Mouse (Mus musculus) midbrain, embryonic 14.5 days (tissue): ENCODE results near the gene Plxna4. TPM values are rescaled to one million over a fixed set of nuclear protein-coding genes. Genes with fewer than 3 reads are reported as not detected.
A peak's percentile ranks its signal among the peaks of the same experiment; 100 is the strongest.

ENCODE experiments used
- ATAC-seq: fragments of 200-750 bp; cut with Nextera tagmentation; 2 replicates; pipeline ENCODE4 v1.8.0; 2017; ENCODE audit warnings: moderate number of reproducible peaks, moderate library complexity; ENCODE audit not compliant: low FRiP score, low TSS enrichment
- DNase-seq: peaks from one replicate; pipeline ENCODE4 v3.0.0-alpha.2; 2015
- H3K27ac ChIP-seq: fragments of 300-500 bp; sonication (generic); replicated peaks from 2 replicates; pipeline ENCODE4 v1.5.1; 2014; ENCODE audit warnings: mild to moderate bottlenecking, low read depth, low read length, moderate library complexity
- H3K27me3 ChIP-seq: fragments of 300-500 bp; sonication (generic); 2 replicates; pipeline ENCODE4 v1.6.1; 2014; ENCODE audit warnings: low read length, control low read depth, mixed read lengths; ENCODE audit not compliant: control insufficient read depth, insufficient read depth
- H3K36me3 ChIP-seq: fragments of 300-500 bp; sonication (generic); 2 replicates; pipeline ENCODE4 v1.6.1; 2014; ENCODE audit warnings: low read length, control low read depth; ENCODE audit not compliant: control insufficient read depth, insufficient read depth
- H3K4me1 ChIP-seq: fragments of 300-500 bp; sonication (generic); 2 replicates; pipeline ENCODE4 v1.6.1; 2014; ENCODE audit warnings: mild to moderate bottlenecking, antibody characterized with exemption, low read length, control low read depth; ENCODE audit not compliant: control insufficient read depth, insufficient read depth
- H3K4me2 ChIP-seq: fragments of 300-500 bp; sonication (generic); 2 replicates; pipeline ENCODE4 v1.6.1; 2014; ENCODE audit warnings: mild to moderate bottlenecking, low read length, moderate library complexity
- H3K4me3 ChIP-seq: fragments of 300-500 bp; sonication (generic); replicated peaks from 2 replicates; pipeline ENCODE4 v1.5.1; 2014; ENCODE audit warnings: low read depth, low read length
- H3K9ac ChIP-seq: fragments of 300-500 bp; sonication (generic); replicated peaks from 2 replicates; pipeline ENCODE4 v1.6.1; 2014; ENCODE audit warnings: mild to moderate bottlenecking, low read length, moderate library complexity
- H3K9me3 ChIP-seq: fragments of 300-500 bp; sonication (generic); 2 replicates; pipeline ENCODE4 v1.6.1; 2016; ENCODE audit warnings: low read length, control low read depth, mixed read lengths; ENCODE audit not compliant: control insufficient read depth
- WGBS: fragments of 180-500 bp; shearing (Covaris S2); extraction: QIAGEN DNeasy Blood & Tissue Kit; methylation state at CpG from one replicate; pipeline ENCODE4 v1.1.7; 2014; 5-methylcytosine and 5-hydroxymethylcytosine counted together
- polyA plus RNA-seq: library from polyadenylated mRNA; unstranded; fragments of >200 nt; fragmentation: Nextera tagmentation; extraction: Ambion mirVana; gene quantifications from 2 replicates; pipeline ENCODE4 v1.2.1, GENCODE M21; 2014

Plxna4 gene
- polyA plus RNA-seq, 1 experiment from 2014 or later: 16.2 TPM

- no peaks in the 10 kb centered on the region for H3K9me3 ChIP-seq
- H3K27me3 ChIP-seq: no peaks in the 10 kb centered on the region
- no peak overlapping the region for H3K9ac ChIP-seq
- DNase-seq: peak; percentile 20
- H3K36me3 ChIP-seq: no peaks in the 10 kb centered on the region
- H3K4me2 ChIP-seq: no peak overlapping the region
- WGBS: 42% methylated on average over 2 of the region's 2 CpGs
- no peak for ATAC-seq
- H3K27ac ChIP-seq: no peak overlapping the region
- no peak overlapping the region for H3K4me3 ChIP-seq
- 0 out of 2 replicates have a peak, but pooled peaks cover 10% of the 10 kb centered on the region for H3K4me1 ChIP-seq
Measured at GRCm38 (mm10) chr6:32479193-32479758, 108.7 kb downstream of the Plxna4 start.

GRCm38 (mm10) chr6:32475958-32476357 lies 112.0 kb downstream of the Plxna4 start:
- Histone ChIP-seq H3K27ac (no peak overlapping the region), H3K9ac (no peak overlapping the region), H3K4me2 (no peak overlapping the region), H3K4me1 (0 out of 2 replicates have a peak, but pooled peaks cover 2% of the 10 kb centered on the region), H3K27me3 (no peaks in the 10 kb centered on the region), H3K9me3 (no peaks in the 10 kb centered on the region), H3K4me3 (no peak overlapping the region), H3K36me3 (no peaks in the 10 kb centered on the region)
- DNase-seq: no peak
- no peak for ATAC-seq
- WGBS: 90% methylated on average over 4 of the region's 4 CpGs

GRCm38 (mm10) chr6:32472062-32472461 lies 115.9 kb downstream of the Plxna4 start:
- H3K9ac ChIP-seq: no peak overlapping the region
- H3K4me1 ChIP-seq: peaks cover 3% of the 10 kb centered on the region; the same call in 1 of the 2 replicates
- H3K27me3 ChIP-seq: no peaks in the 10 kb centered on the region
- H3K9me3 ChIP-seq: no peaks in the 10 kb centered on the region
- WGBS: 81% methylated on average over 5 of the region's 5 CpGs
- no peak overlapping the region for H3K4me3 ChIP-seq
- no peak overlapping the region for H3K4me2 ChIP-seq
- H3K36me3 ChIP-seq: no peaks in the 10 kb centered on the region
- DNase-seq (no peak), ATAC-seq (no peak)
- no peak overlapping the region for H3K27ac ChIP-seq

GRCm38 (mm10) chr6:32471639-32472038 lies 116.4 kb downstream of the Plxna4 start:
- no peak overlapping the region for H3K9ac ChIP-seq
- no peaks in the 10 kb centered on the region for H3K27me3 ChIP-seq
- ATAC-seq: no peak
- no peak overlapping the region for H3K4me2 ChIP-seq
- H3K4me1 ChIP-seq: peaks cover 3% of the 10 kb centered on the region; the same call in 1 of the 2 replicates
- no peaks in the 10 kb centered on the region for H3K9me3 ChIP-seq
- no peak overlapping the region for H3K4me3 ChIP-seq
- WGBS: 87% methylated on average over 3 of the region's 3 CpGs
- no peak for DNase-seq
- H3K27ac ChIP-seq: no peak overlapping the region
- no peaks in the 10 kb centered on the region for H3K36me3 ChIP-seq

GRCm38 (mm10) chr6:32469196-32469595 lies 118.8 kb downstream of the Plxna4 start:
- no peaks in the 10 kb centered on the region for H3K27me3 ChIP-seq
- H3K4me1 ChIP-seq: peaks cover 10% of the 10 kb centered on the region
- H3K36me3 ChIP-seq: no peaks in the 10 kb centered on the region
- H3K4me2 ChIP-seq: no peak overlapping the region
- no peak overlapping the region for H3K9ac ChIP-seq
- no peak overlapping the region for H3K4me3 ChIP-seq
- no peaks in the 10 kb centered on the region for H3K9me3 ChIP-seq
- 65% methylated on average over 5 of the region's 5 CpGs for WGBS
- no peak overlapping the region for H3K27ac ChIP-seq
- ATAC-seq (no peak), DNase-seq (no peak)

- DNase-seq (no peak), ATAC-seq (no peak)
- Histone ChIP-seq H3K4me3 (no peak overlapping the region), H3K4me2 (no peak overlapping the region), H3K36me3 (no peaks in the 10 kb centered on the region), H3K27ac (no peak overlapping the region), H3K4me1 (peaks cover 13% of the 10 kb centered on the region), H3K27me3 (no peaks in the 10 kb centered on the region), H3K9me3 (no peaks in the 10 kb centered on the region), H3K9ac (no peak overlapping the region)
- WGBS: 79% methylated on average over 8 of the region's 8 CpGs
Measured at GRCm38 (mm10) chr6:32465129-32465528, 122.9 kb downstream of the Plxna4 start.

- no peak overlapping the region for H3K4me2 ChIP-seq
- H3K27ac ChIP-seq: no peak overlapping the region
- H3K4me1 ChIP-seq: peaks cover 13% of the 10 kb centered on the region
- WGBS: 29% methylated on average over 8 of the region's 8 CpGs
- H3K4me3 ChIP-seq: no peak overlapping the region
- no peaks in the 10 kb centered on the region for H3K27me3 ChIP-seq
- H3K36me3 ChIP-seq: no peaks in the 10 kb centered on the region
- H3K9me3 ChIP-seq: no peaks in the 10 kb centered on the region
- H3K9ac ChIP-seq: no peak overlapping the region
- peak; percentile 10 for DNase-seq
- no peak for ATAC-seq
Measured at GRCm38 (mm10) chr6:32464637-32465036, 123.4 kb downstream of the Plxna4 start.

GRCm38 (mm10) chr6:32464046-32464445 lies 123.9 kb downstream of the Plxna4 start:
- H3K27ac ChIP-seq: 0 out of 2 replicates have a peak overlapping the region, but pooled peaks have one; percentile 27
- H3K27me3 ChIP-seq: no peaks in the 10 kb centered on the region
- WGBS: 43% methylated on average over 4 of the region's 4 CpGs
- H3K4me2 ChIP-seq: no peak overlapping the region
- H3K4me1 ChIP-seq: peaks cover 13% of the 10 kb centered on the region
- ATAC-seq: no peak
- peak; percentile 73 for DNase-seq
- H3K4me3 ChIP-seq: no peak overlapping the region
- no peak overlapping the region; the same call in 1 of the 2 replicates for H3K9ac ChIP-seq
- no peaks in the 10 kb centered on the region for H3K9me3 ChIP-seq
- no peaks in the 10 kb centered on the region for H3K36me3 ChIP-seq

- no peak overlapping the region for H3K4me3 ChIP-seq
- H3K27ac ChIP-seq: no peak overlapping the region
- no peaks in the 10 kb centered on the region for H3K36me3 ChIP-seq
- no peak overlapping the region for H3K9ac ChIP-seq
- H3K4me1 ChIP-seq: peaks cover 10% of the 10 kb centered on the region
- H3K4me2 ChIP-seq: no peak overlapping the region
- no peak for ATAC-seq
- 91% methylated on average over 8 of the region's 8 CpGs for WGBS
- DNase-seq: no peak
- no peaks in the 10 kb centered on the region for H3K27me3 ChIP-seq
- H3K9me3 ChIP-seq: no peaks in the 10 kb centered on the region
Measured at GRCm38 (mm10) chr6:32460400-32460799, 127.6 kb downstream of the Plxna4 start.
